Mouse (Mus musculus) brain, embryonic 14.5 days (tissue): Measurements from ENCODE around the gene Trim27. TPM values are rescaled to one million over a fixed set of nuclear protein-coding genes. Genes with fewer than 3 reads are reported as not detected.
A peak's percentile ranks its signal among the peaks of the same experiment; 100 is the strongest.

ENCODE experiments used
- DNase-seq: peaks from one replicate; pipeline ENCODE4 v3.0.0-alpha.2; 2011; ENCODE audit warnings: low read depth
- CTCF ChIP-seq: fragments of 200-500 bp; IDR thresholded peaks from 2 replicates; pipeline ENCODE4 v1.5.1; 2012; ENCODE audit warnings: inconsistent platforms, mild to moderate bottlenecking, moderate library complexity, borderline replicate concordance; ENCODE audit not compliant: insufficient read depth, insufficient read length; ENCODE audit errors: extremely low read depth
- POLR2A ChIP-seq: fragments of 200-500 bp; IDR thresholded peaks from 2 replicates; pipeline ENCODE4 v1.6.1; 2012; ENCODE audit warnings: mild to moderate bottlenecking, inconsistent platforms, borderline replicate concordance; ENCODE audit not compliant: poor library complexity, insufficient read depth, insufficient read length, severe bottlenecking; ENCODE audit errors: extremely low read depth
- polyA plus RNA-seq: library from polyadenylated mRNA; depleted of rRNA; stranded (reverse); fragments of >200 nt; gene quantifications from 2 replicates; pipeline ENCODE4 v1.2.3, GENCODE M21; 2012; rRNA removed

The Trim27 gene
- polyA plus RNA-seq, 1 experiment, result 67.8 TPM

GRCm38 (mm10) chr13:21233732-21234705 lies 54.8 kb downstream of the Trim27 start:
- peak; percentile 92 for DNase-seq
- no peak for TF ChIP-seq POLR2A
- peak; percentile 87 for TF ChIP-seq CTCF

- DNase-seq, result no peak
- no peak for TF ChIP-seq POLR2A
- no peak for TF ChIP-seq CTCF
Observed at GRCm38 (mm10) chr13:21236714-21237113, 57.5 kb downstream of the Trim27 start.

- TF ChIP-seq POLR2A (no peak), CTCF (no peak)
- no peak for DNase-seq
Observed at GRCm38 (mm10) chr13:21237161-21237560, 57.9 kb downstream of the Trim27 start.

- peak; percentile 40 for DNase-seq
- no peak for TF ChIP-seq CTCF
- TF ChIP-seq POLR2A, result no peak
Observed at GRCm38 (mm10) chr13:21240788-21241187, 61.5 kb downstream of the Trim27 start.

GRCm38 (mm10) chr13:21242408-21243125 lies 63.3 kb downstream of the Trim27 start:
- no peak for TF ChIP-seq CTCF
- TF ChIP-seq POLR2A, result no peak
- no peak for DNase-seq

GRCm38 (mm10) chr13:21243196-21243595 lies 64.0 kb downstream of the Trim27 start:
- no peak for DNase-seq
- TF ChIP-seq CTCF (no peak), POLR2A (no peak)

GRCm38 (mm10) chr13:21244089-21244488 lies 64.8 kb downstream of the Trim27 start:
- no peak for DNase-seq
- no peak for TF ChIP-seq POLR2A
- no peak for TF ChIP-seq CTCF

Other genes with a start within 250 kb of the Trim27 start
- not detected in 2 replicates for gene Olfr1370, start 104.5 kb upstream of the Trim27 start, polyA plus RNA-seq
- not detected in 2 replicates for gene Olfr1369-ps1, start 68.0 kb upstream of the Trim27 start, polyA plus RNA-seq
- gene Olfr263, start 49.8 kb upstream of the Trim27 start, polyA plus RNA-seq, result not detected in 2 replicates
- not detected in 2 replicates for gene Olfr1368, start 33.6 kb upstream of the Trim27 start, polyA plus RNA-seq
- gene Gpx5, start 113.3 kb downstream of the Trim27 start, polyA plus RNA-seq, result 0.08 TPM in 2 replicates
- gene Gpx6, start 132.7 kb downstream of the Trim27 start, polyA plus RNA-seq, result 0.11 TPM in 1 of 2 replicates, not detected in the other
- gene Olfr1367, start 167.5 kb downstream of the Trim27 start, polyA plus RNA-seq, result not detected in 2 replicates
- gene Zscan12, start 183.4 kb downstream of the Trim27 start, polyA plus RNA-seq, result 9.5 and 10.2 TPM in 2 replicates
- 70.2 and 89.7 TPM in 2 replicates for gene Zkscan3, start 223.3 kb downstream of the Trim27 start, polyA plus RNA-seq